Mouse (Mus musculus) small intestine, adult 2 months (tissue): ENCODE results near the gene Tstd3.

Experiments
- CTCF ChIP-seq: fragments of 200-500 bp; IDR thresholded peaks from 2 replicates; pipeline ENCODE4 v1.5.1; 2012; ENCODE audit warnings: low read depth, mild to moderate bottlenecking, control low read depth, inconsistent platforms, low read length, moderate library complexity, mixed read lengths; ENCODE audit not compliant: insufficient replicate concordance, insufficient read length; ENCODE audit errors: extremely low read depth
- POLR2A ChIP-seq: fragments of 200-500 bp; IDR thresholded peaks from 2 replicates; pipeline ENCODE4 v1.6.1; 2012; ENCODE audit warnings: low read depth, mild to moderate bottlenecking, control low read depth, inconsistent platforms, low read length, moderate library complexity

- TF ChIP-seq POLR2A: no peak
- peak; percentile 55; the same call in 1 of the 2 replicates for TF ChIP-seq CTCF
These were observed 39.9 kb downstream of the Tstd3 start for GRCm38 (mm10) chr4:21726912-21727614.
